Mouse (Mus musculus): ENCODE results near the gene Ppp2r5c.

Gene Ppp2r5c

DNA sequence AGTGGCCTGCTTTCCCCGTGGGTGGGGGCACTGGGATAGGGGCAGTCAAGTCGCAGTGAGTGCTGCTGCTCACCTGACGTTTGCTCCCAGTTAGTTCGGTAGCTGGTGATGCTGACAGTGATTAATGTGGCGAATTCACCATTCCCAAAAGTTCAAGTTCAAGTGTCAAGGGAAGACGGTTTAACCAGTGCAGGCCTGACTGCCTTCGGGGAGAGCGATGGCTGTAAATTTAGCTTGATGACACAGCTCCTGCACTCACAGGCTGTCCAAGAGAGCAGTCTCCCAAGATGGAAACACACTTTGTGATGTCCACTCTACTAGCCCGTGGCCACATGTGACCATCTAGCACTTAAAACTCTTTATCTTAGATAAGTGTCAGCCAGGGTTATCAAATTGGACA is 41.1 kb downstream of the Ppp2r5c start:
- DNase-seq (ENCODE audit: low spot score), result no peak

DNA sequence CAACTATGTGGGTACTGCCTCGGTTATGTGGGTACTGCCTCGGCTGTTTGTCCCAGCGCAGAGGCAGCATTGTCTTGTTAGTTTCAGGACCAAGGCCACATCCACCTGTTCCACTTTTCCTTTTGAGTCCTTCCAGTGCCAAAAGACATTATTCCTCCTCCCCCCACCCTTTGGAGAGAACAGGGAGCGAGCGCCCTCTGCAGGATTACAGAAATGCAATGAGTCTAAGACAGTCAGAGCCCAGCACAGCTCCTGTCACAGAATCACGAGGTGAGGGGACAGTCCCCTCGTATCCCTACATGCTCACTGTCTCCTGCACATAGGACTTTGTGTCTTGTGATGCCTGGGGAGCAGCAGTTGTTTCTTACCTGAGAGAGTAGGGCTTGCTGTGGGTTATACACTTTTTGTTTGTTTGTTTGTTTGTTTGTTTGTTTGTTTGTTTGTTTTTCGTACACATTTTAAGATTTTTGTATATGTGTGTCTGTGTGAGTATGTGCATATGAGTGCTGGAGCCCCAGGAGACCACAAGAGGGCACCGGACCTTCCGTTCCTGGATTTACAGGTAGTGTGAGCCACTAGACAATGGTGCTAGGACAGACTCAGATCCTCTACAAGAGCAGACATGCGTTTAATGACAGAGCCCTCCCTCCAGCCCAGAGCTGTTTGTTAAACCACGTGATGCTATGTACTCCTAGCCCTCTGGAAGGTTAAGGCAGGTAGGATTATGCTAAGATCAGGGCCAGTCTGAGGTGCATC is 43.2 kb downstream of the Ppp2r5c start:
- DNase-seq (ENCODE audit: low spot score), result no peak

DNA sequence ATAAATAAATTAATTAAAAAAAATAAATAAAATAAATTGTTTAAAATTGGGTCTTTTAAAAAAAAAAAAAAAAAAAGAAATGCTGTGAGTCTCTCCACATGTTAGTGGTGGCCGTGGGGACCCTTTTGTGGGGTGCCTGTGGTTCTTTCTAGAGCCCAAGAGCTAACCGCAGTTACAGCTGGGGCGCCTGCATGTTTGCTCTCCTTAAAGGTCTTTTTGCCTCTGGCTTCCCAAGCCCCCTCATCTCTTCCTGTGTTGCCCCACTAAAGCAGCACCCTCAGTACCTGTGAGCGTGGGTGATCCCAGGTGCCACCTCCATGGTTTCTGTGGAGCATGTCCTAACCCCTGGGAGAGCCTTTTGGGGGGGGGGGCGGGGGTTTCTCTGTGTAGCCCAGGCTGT is 45.5 kb downstream of the Ppp2r5c start:
- no peak for DNase-seq (ENCODE audit: low spot score)

DNA sequence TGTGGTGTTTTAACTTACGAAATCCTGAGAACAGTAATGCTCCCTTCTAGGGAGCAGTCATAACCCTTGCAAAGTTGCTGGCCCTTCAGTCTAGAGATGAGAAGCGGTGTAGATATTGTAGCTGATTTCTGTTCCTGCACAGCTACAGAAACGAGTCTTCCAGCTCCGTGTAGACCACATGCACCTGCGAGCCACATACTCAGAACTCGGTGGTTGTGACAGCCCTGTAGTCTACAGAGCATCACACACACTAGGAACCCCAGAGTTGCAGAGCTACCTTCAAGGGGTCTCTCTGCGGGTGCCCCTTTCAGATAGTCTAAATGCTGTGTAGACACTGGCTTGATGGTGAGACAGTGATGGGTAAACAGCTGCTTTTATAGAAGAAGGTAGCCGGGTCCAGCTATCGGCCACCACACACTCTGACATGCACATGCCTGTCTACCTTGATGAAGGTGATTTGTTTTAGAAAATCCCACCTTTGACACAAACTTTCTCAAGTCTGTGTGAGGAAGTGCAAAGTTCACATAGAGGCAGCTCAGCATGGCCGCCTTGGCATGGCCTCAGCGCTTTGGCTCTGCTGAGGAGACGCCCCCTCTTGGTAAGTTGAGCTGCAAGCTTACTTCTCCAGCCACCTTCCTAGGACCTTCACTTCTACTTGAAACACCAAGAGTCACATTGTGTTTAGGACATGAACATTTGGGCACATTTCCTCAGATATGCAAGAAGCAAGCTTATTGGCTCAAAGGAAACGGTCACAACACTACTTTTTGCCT is 46.9 kb downstream of the Ppp2r5c start:
- no peak for DNase-seq (ENCODE audit: low spot score)

DNA sequence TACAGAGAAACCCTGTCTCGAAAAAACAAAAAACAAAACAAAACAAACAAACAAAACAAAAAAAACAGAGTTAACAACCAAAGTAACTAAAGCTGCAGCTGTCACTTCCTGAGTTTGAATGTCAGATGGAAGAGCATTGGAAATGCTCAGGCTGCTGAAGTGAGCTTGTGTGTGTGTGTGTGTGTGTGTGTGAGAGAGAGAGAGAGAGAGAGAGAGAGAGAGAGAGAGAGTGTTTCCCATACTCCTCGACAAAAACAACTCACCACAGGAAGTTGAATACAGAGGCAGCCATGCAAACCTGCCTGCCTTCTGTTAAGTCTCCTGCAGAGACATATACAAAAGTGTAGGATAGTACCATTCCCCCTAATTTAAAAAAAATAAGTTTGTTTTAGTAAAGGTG is 47.9 kb downstream of the Ppp2r5c start:
- DNase-seq (ENCODE audit: low spot score), result no peak

DNA sequence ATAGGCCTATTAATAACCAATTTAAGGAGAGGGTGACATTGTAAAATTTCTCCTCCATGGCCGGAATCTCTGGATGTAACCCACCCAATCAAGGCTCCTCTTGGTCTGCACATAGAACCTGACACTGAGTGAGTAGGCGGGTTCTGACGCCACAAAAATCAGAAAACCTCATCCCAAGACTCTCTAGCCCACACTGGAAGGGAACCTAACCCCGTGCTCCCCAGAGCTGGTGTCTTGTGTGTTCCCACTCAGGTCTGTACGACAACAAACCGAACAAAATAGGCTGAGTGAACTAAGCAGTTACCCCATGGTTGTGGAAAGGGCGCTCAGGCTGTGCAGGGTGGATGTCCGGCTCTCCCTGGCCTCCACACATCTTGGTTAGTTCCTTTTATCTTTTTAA is 48.3 kb downstream of the Ppp2r5c start:
- no peak for DNase-seq (ENCODE audit: low spot score)

DNA sequence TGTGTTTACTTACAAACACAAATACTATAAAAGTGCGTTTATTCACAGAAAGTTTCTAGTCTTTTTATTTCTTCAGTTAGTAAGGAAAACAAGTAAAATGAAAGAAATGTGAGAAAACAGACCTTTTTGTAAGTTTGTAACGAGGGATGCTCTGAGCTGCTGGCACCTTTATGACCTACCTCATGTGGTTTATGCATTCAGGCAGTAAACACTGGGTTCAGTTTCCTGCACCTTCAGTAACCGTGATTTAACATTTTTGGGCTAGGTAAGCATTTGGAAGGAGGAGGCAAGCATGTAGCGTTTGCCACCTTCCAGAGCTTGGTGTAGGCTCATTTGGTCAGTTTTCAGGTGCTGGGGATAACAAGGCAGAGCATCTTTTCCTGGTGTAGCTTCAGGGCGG is 49.1 kb downstream of the Ppp2r5c start:
- no peak for DNase-seq (ENCODE audit: low spot score)

DNA sequence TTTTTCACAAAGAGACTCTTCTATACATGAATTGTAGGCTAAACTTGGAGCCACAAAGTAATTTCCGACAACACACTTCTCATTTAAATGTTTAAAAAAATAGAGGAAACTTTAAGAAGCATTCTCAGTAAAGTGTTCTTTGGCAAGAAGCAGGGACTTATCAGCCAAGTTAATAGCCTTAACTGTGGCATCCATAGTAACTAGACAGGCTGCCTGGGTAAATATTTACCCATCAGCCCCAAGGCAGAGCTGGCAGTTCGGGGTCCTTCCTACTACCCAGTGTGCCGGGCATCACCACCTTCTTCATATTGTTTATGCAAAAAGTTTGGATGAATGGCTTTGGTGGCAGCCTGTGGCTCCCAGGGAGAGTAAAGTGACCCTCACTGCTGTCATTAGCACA is 50.1 kb downstream of the Ppp2r5c start:
- no peak for DNase-seq (ENCODE audit: low spot score)

DNA sequence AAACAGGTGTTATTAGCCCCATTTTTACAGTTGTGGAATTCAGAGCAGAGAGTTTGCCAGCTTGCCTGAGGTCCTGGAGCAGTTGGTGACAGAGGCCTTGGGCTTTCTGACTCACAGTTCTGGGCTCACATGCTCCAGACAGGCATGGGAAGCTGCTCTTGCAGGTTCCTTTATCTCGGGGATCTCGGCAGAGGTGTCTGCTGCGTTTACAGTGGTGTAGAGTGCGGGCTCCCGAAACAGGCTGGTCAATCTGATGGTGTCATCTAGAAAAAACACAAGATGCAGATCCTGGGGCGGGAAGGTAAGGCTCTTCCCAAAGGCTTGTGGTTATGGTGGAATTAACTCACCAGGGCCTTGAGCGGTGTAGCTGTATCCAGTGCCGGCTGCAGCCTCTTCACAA is 50.6 kb downstream of the Ppp2r5c start:
- no peak for DNase-seq (ENCODE audit: low spot score)

DNA sequence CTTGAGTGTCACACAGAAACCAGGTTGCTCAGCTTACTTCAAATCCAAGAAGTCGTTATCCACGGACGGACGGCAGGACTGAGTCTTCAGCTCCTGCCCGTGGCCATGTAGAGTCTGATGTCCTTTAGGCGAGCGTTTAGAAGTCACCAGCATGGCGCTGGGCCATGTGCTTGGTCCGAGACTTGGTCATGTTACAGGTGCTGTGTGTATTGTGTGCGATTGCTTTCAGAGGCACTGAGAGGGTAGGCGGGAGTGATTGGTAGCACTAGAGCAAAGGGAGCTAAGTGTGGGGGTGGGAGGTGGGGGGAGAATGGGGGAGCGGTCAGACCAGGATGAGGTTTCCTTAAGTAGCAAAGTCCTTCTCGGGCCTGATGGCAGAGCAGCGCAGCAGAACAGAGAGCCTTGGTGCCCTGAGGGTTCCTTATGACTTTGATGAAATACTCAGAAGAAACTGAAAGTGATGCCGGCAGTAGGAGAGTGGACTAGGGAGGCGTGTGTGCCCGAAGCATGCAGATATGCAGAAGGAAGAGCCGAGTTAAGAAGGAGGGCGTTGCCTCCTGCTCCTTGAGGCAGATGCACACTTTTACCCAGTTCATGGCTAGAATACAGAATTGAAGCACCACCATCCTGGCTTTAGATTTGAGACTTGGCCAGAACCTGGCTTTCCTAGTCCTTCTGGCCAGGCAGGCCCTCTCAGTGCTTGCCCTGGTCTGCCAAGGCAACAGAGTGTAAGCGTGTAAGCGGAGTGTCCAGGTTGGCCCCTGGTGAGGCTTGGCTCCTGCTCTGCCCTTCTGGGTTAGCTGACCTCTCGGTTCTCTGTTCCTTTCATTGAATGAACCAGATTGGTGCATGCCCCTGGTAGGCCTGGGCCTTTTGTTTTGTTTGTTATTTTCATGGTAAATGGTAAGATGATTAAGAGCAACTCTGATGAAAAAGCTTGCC is 51.6 kb downstream of the Ppp2r5c start:
- DNase-seq (ENCODE audit: low spot score), result no peak

DNA sequence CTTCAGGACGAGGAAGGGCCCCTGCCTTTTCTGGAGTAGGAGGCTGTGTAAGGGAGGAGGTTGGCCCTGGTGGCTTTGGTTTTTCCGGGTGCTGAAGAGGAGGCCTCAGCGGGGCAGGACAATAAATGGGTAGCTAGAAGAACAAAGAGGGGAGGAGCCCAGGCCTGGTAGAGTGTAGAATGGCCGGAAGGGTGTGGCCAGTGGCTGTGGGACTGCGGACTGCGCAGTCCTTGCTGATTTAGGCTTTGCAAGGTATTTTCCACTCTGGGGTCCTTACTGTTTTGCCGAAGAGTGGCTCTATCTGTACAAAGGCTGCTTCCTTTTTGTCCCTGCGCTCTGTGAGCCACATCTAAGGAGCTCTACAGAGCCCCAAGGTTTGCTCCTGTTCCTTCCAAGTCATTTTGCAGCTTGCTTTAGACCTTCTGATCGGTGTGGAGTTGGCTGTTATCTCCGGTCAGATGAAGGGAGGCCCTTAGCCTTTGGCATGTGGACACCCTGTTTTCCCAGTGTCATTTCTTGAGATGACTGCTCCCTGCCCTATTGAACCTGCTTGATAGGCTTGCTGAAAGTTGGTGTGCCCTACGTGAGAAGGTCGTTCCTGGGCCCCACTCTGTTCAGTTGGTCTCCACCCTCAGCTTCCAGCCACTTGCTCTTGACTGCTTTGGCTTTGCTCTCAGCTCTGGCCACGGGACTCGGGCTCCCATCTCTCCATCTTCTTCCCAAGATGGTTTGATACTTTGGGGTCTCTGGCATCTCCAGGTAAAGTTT is 52.5 kb downstream of the Ppp2r5c start:
- DNase-seq (ENCODE audit: low spot score), result no peak

DNA sequence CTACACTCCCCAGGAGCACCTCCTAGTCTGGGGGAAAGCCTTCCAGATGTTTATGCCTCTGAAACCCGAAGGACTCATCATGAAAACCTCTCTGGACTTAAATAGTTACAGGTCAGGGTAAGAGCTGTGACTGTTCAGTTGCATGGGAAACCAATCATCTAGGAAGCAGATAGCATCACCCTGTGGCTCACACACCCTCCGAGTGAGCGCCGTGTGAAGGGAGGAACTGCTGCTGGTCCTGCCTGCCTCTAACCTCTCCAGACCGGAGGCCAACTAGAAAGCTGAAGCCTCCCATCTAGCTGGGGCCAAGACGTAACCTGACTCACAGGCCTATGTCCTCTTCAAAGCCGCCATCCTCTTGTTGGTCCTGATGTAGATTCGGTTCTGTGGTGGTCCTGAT is 53.2 kb downstream of the Ppp2r5c start:
- DNase-seq (ENCODE audit: low spot score), result no peak

DNA sequence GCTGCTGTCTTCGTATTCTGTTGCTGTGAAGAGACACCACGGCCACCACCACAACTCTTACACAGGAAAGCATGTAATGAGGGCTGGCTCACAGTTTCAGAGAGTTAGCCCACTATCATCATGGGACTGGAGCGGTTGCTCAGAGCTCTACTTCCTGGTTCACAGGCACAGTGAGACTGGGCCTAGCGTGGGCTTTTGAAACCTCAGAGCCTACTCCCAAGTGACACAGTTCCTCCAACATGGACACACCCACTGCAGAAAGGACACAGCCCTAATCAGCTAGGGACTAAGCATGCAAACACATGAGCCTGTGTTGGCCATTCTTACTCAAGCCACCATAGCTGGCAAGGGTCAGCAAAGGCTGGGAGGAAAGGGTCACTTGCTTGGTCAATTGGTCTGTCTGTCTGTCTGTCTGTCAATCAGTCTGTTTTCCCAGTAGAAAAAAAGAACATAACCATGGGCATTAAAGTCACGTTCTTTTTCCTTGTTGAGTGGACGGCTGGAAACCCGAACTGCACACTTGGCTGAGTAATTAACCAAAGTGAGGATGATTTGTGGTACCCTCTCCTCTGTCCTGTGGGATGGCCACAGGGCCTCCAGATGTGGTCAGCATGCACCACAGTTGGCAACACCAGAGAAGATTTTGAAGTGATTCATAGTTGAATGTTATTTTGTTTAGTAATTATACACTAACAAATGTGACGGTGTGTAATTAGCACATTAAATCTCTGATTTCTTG is 56.7 kb downstream of the Ppp2r5c start:
- DNase-seq (ENCODE audit: low spot score), result no peak

DNA sequence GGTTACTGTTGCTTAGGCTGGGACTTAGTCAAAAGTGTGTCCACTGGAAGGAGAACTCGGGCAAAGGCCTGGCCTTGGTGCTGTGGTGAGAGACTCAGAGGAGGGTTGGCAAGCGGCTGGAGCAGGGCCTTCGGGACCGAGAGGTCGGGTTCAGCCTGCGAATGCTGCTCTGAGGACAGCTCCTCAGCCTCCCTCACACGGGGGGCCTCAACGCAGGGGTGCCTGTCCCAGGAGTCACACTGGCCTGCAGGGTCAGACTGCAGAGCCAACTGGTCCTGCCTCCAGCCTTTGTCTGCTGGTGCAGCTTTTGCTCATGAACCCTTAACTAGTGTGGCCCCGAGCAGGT is 57.2 kb downstream of the Ppp2r5c start:
- no peak for DNase-seq (ENCODE audit: low spot score)

DNA sequence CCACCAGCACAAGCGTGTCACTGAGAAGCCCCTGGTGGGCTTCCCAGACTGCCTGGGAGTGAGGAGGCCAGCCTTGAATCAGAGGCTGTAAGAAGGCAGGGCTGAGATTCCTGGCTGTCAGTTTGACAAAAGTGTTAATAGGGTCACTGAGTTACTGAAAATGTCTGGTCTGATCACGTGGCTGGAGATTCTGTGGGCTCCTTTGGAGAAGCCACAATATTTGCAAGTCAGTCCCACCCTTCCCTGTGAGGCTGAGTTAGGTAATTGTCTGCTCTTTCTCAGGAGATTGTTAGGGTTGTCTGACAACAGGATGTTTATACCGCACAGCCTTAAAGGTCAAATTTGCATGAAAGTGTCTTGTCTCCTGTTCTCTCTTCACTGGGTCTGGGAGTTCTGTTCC is 57.9 kb downstream of the Ppp2r5c start:
- no peak for DNase-seq (ENCODE audit: low spot score)

DNA sequence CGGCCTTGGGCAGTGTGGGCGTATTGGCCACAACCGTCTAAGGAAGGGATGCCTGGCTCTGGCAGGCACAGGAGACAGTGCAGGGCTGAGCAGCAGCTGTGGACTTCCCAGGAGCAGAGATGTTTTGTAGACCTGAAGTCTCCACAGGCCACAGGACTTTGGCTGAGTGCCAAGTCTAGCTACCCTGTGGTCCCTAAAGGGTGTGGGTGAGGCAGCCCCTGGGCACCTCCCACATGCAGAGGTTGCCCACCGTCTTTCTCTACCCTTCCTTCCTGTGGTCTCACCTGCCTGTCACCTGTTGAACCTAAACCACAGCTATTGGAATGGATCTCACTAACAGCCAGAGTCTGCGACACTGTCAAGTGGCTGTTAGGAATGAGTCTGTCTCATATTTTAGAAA is 59.1 kb downstream of the Ppp2r5c start:
- no peak for DNase-seq (ENCODE audit: low spot score)

DNA sequence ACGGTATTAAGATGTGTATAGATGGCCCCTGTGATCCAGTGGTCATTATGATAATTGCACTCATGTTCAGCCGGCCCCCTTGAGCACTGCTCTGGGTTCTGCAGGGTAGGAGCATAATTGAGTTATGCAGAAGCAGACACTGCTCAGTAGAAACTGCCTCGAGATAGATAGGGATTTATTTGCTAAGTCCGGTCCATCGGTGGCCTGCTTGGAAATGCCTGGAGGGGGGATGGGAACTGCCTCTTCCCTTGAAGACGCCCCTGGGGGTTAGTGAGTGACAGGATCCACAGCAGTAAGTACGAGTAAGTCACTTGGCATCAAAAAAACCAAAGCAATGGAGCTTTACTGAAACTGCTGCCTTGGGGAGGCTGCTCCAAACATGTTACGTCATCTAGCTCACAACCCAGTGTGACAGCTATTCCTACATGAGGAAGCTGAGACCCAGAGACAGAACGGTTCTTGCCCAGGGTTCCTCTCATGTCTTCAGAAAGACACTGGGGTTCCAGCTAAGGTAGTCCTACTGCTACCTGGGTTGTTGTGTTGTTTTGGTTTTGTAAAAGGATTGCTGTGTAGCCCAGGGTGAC is 60.9 kb downstream of the Ppp2r5c start:
- DNase-seq (ENCODE audit: low spot score), result no peak

DNA sequence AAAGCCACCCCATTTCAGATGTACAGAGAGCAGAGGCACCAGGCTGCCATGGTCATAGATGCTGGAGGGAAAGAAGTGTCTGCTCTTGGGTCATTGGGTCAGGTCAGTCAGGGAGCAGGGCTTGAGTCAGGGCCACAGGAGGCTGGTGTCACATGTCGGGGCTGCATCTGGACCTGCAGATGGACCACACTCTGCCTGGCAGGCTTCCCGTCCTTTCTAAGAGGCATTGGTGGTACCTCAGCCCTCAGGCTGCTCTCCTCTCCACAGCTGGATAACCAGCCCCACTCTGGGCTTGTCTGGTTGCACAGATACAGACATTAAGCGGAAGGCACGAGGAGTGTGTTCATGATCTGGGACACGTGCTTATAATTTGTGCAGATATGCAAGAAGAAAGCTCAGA is 61.8 kb downstream of the Ppp2r5c start:
- no peak for DNase-seq (ENCODE audit: low spot score)

DNA sequence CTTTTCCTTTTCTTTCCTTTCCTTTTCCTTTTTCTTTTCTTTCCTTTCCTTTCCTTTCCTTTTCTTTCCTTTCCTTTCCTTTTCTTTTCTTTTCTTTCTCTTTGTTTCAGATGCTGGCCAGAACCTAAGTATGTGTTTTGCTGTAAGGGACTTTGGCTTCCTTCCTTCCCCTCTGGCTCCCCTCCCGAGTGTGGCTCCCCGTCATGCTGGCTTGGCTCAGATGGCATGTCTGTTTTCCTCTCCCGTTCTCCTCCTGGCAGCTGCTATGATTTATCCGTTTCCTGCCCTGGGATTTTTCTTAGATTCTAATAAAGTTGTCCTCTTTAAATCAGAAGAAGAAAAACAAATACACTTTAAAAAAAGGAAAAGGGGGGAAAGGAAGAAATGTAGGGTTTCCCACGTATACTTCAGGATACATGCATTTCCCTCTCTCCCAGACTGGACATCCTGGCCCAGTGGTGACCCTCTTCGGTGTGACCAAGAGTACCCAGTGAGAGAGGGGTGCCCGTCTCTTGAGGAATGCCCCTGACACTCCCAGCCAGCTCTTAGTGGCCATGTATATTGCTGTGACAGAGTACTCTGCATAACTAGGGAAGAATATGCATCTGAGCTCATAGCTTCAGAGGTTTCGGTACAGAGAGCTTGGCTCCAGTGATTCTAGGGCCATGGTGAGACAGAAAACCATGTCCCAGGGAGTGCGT is 63.4 kb downstream of the Ppp2r5c start:
- no peak for DNase-seq (ENCODE audit: low spot score)

DNA sequence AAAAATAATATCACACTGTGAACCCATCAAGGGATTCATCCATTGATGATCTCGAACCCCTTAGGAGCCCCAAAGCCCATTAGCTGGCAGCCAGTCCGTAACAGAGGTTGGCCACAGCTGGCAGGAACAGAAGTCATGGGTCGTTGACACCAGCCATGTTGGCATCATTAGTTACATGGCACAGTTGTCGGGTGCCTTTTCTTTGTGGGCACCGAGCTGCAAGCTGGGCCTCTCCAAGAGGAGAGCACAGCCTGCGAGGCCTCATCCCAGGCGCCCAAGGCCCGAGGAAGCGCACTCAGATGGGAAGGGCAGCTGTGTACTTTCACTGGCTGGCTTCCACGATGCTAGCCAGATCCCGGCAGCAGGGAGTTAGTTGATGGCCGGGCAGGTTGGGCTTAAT is 64.3 kb downstream of the Ppp2r5c start:
- no peak for DNase-seq (ENCODE audit: low spot score)

Data from c-Kit-positive CD71-positive TER-119-positive erythroid progenitor cells, embryonic 14.5 days (primary cell).